Mouse (Mus musculus): Measurements from ENCODE around the gene Recql5. TPM values are rescaled to one million over a fixed set of nuclear protein-coding genes. Genes with fewer than 3 reads are reported as not detected.

Gene Recql5
- polyA plus RNA-seq, 1 experiment from 2014 or later, result 16.0 TPM

DNA sequence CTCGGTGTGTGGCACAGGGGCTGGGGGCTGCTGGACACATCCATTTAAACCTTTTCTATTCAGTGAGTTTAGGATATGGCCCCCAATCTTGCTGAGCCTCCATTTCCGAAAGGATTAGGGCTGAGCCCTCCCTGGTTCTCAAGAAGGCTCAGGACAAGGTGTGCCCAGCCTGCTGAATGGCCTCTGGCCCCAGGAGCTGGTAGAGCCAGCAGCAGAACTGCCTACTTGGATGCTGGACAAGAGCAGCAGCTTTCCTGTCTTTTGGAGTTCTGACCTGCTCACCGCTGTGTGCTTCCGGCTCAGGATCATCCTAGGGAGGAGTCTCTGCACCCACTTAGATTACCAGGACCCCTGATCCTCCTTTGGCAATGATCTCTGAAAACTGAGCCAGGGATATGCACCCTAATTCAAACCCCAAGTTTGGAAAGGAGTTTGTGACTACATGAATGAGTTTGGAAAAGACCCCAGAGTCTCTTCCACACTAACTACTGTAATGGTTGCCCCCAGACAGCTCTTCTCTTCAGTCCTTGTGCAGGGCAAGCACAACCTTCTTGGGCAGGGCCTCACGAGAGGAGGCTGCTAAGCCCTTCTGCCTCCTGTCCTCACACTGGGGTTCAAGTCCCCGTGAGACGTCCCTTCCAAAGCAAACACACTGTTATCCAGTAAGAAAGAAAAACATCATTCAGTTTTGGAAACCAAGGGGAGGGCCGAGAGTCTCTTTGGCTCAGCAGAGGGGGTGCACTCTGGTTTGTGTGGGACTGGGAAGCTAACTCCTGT, 32.5 kb downstream of the Recql5 start:
- 71% methylated on average over 8 of the region's 8 CpGs for WGBS

DNA sequence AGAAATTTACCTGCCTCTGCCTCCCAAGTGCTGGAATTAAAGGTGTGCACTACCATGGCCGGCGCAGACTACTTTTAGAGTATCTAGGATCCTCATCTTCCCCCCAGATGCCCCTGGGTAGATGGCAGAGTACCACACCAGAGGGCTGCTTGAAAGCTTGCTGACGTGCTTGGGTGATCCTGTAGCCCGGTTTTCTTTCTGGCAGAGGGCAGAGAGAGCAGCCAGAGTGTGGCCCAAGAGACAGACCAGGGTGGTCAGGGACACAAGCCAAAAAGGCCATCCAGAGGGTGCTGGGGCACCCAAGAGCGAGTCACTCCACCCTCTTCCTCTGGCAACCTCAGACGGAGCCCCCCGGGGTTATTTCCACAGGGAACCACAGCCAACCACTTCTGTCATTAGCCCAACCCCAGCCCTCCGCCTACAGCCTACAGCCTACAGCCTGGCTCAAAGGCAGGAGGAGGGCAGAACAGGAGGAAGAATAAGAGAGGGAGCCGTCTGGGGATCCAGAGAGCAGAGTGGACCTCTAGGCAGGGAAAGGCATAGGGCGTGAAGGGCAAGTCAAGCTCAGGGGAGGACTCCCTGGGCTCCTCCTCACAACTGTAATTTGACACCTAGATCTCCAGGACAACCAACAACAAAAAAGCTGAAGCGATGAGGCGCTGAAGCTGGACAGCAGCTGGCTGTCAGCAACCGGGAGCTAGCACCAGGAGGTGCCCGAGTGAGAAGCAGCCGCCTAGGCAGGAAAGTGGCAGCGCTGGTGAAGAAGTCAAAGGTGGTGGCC, 33.6 kb downstream of the Recql5 start, which contains the start of gene Smim5:
Gene Smim5, plus strand, starts transcription at position 481 of the 781 bp plus-strand sequence.
- no peak for ATAC-seq (ENCODE audit: low FRiP score)
- no peaks in the 10 kb centered on the region for H3K9me3 ChIP-seq (ENCODE audit: control insufficient read depth, low read length)
- H3K27ac ChIP-seq (ENCODE audit: low read depth, low read length), result peak within 1 kb of the TSS; percentile 42; the same call in 1 of the 2 replicates
- H3K36me3 ChIP-seq (ENCODE audit: control insufficient read depth, insufficient read depth, low read length), result no peaks in the 10 kb centered on the region
- H3K4me2 ChIP-seq (replicated peaks; ENCODE audit: low read depth, low read length), result no peak within 1 kb of the TSS
- 0 out of 2 replicates have a peak within 1 kb of the TSS, but pooled peaks have one; percentile 4 for H3K4me3 ChIP-seq (ENCODE audit: low read depth, low read length)
- 30% methylated on average over 16 of the region's 16 CpGs for WGBS
- peak within 1 kb of the TSS; percentile 11; the same call in 1 of the 2 replicates for H3K9ac ChIP-seq (ENCODE audit: low read depth, low read length)
- H3K27me3 ChIP-seq (ENCODE audit: control insufficient read depth, insufficient read depth, low read length), result no peaks in the 10 kb centered on the region
- peak; percentile 62 for DNase-seq (ENCODE audit: low spot score)
- H3K4me1 ChIP-seq (replicated peaks; ENCODE audit: control insufficient read depth, insufficient read depth, low read length), result peaks cover 7% of the 10 kb centered on the region

More for the DNA sequence above, 32.5 kb downstream of the Recql5 start:
- Histone ChIP-seq H3K4me3 (ENCODE audit: low read depth, low read length) (no peak overlapping the region), H3K36me3 (ENCODE audit: control insufficient read depth, insufficient read depth, low read length) (no peaks in the 10 kb centered on the region), H3K9ac (ENCODE audit: low read depth, low read length) (no peak overlapping the region), H3K4me1 (replicated peaks; ENCODE audit: control insufficient read depth, insufficient read depth, low read length) (peaks cover 7% of the 10 kb centered on the region), H3K4me2 (replicated peaks; ENCODE audit: low read depth, low read length) (no peak overlapping the region), H3K9me3 (ENCODE audit: control insufficient read depth, low read length) (no peaks in the 10 kb centered on the region), H3K27ac (ENCODE audit: low read depth, low read length) (no peak overlapping the region), H3K27me3 (ENCODE audit: control insufficient read depth, insufficient read depth, low read length) (no peaks in the 10 kb centered on the region)
- ATAC-seq (ENCODE audit: low FRiP score) (no peak), DNase-seq (ENCODE audit: low spot score) (no peak)

DNA sequence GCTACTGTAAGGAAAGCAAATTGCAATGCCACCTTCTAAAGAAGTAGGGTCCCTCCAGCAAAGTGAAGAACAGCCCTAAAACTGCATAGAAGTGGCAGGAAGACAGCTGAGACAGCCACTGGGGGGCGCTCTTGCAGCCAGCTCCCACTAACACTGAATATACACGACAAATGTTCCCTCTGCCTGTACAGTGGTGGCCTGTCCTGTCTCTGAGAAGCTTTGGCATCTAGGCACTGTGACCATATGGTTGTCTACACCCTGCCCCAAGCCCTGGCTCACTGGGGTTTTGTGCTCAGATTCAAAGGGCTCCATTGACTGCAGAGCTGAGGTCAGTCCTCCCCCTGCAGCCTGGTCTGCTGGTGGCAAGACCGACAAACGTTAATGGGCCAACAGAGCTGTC, 34.4 kb downstream of the Recql5 start:
- Histone ChIP-seq H3K4me1 (replicated peaks; ENCODE audit: control insufficient read depth, insufficient read depth, low read length) (peaks cover 7% of the 10 kb centered on the region), H3K27ac (ENCODE audit: low read depth, low read length) (no peak overlapping the region), H3K4me2 (replicated peaks; ENCODE audit: low read depth, low read length) (no peak overlapping the region), H3K36me3 (ENCODE audit: control insufficient read depth, insufficient read depth, low read length) (no peaks in the 10 kb centered on the region), H3K9ac (ENCODE audit: low read depth, low read length) (no peak overlapping the region), H3K4me3 (ENCODE audit: low read depth, low read length) (no peak overlapping the region), H3K9me3 (ENCODE audit: control insufficient read depth, low read length) (no peaks in the 10 kb centered on the region), H3K27me3 (ENCODE audit: control insufficient read depth, insufficient read depth, low read length) (no peaks in the 10 kb centered on the region)
- ATAC-seq (ENCODE audit: low FRiP score) (no peak), DNase-seq (ENCODE audit: low spot score) (peak; percentile 62)
- 9% methylated on average over 4 of the region's 4 CpGs for WGBS

GRCm38 (mm10) chr11:115898446-115898845, 34.8 kb downstream of the Recql5 start:
- H3K9me3 ChIP-seq (ENCODE audit: control insufficient read depth, low read length), result no peaks in the 10 kb centered on the region
- ATAC-seq (ENCODE audit: low FRiP score) (no peak), DNase-seq (ENCODE audit: low spot score) (no peak)
- H3K4me1 ChIP-seq (replicated peaks; ENCODE audit: control insufficient read depth, insufficient read depth, low read length), result peaks cover 7% of the 10 kb centered on the region
- no peak overlapping the region for H3K4me2 ChIP-seq (replicated peaks; ENCODE audit: low read depth, low read length)
- no peaks in the 10 kb centered on the region for H3K36me3 ChIP-seq (ENCODE audit: control insufficient read depth, insufficient read depth, low read length)
- no peak overlapping the region for H3K4me3 ChIP-seq (ENCODE audit: low read depth, low read length)
- no peaks in the 10 kb centered on the region for H3K27me3 ChIP-seq (ENCODE audit: control insufficient read depth, insufficient read depth, low read length)
- WGBS, result 81% methylated on average over 7 of the region's 7 CpGs
- no peak overlapping the region for H3K9ac ChIP-seq (ENCODE audit: low read depth, low read length)
- H3K27ac ChIP-seq (ENCODE audit: low read depth, low read length), result no peak overlapping the region

DNA sequence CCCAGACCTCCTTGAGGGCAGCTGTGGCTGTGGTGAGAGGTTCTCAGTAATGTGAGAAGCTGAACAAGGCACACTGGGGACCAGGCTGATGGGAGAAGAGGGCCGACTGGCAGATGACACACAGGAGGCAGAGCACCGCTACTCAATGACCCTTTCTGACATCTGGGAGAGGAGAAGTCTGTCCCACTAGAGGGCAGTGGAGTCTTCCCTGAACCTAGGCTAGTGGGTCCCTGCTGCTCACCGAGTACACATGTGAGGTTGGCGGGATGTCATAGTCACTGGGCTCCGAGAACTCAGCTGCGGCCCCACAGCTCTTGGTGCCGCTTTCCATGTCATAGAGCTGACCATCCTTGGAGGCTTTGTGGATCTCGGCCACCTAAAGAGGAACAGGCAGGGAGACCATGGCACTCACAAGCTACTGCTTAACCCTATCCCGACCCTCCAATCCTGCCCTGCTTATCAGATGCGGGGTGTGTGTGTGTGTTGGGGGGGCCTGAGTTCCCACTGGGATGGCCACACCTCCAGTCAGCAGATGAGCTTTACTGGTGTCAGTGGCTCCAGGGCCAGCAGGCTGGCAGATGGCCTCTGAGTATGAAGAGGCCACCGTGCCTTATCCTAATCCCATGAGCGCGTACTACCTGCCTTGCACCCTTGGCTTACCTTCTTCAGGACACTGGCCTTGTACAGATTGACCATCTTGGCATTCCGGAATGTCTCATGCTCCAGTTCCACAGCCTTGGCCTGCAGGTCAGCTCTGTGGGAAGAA, 38.3 kb downstream of the Recql5 start:
- no peak for ATAC-seq (ENCODE audit: low FRiP score)
- H3K9ac ChIP-seq (ENCODE audit: low read depth, low read length), result no peak overlapping the region
- no peak overlapping the region for H3K4me3 ChIP-seq (ENCODE audit: low read depth, low read length)
- 73% methylated on average over 14 of the region's 14 CpGs for WGBS
- H3K4me1 ChIP-seq (replicated peaks; ENCODE audit: control insufficient read depth, insufficient read depth, low read length), result 0 out of 2 replicates have a peak, but pooled peaks cover 3% of the 10 kb centered on the region
- peak overlapping the region; percentile 24; the same call in 1 of the 2 replicates for H3K27ac ChIP-seq (ENCODE audit: low read depth, low read length)
- peak; percentile 38 for DNase-seq (ENCODE audit: low spot score)
- H3K4me2 ChIP-seq (replicated peaks; ENCODE audit: low read depth, low read length), result no peak overlapping the region
- no peaks in the 10 kb centered on the region for H3K36me3 ChIP-seq (ENCODE audit: control insufficient read depth, insufficient read depth, low read length)
- no peaks in the 10 kb centered on the region for H3K27me3 ChIP-seq (ENCODE audit: control insufficient read depth, insufficient read depth, low read length)
- no peaks in the 10 kb centered on the region for H3K9me3 ChIP-seq (ENCODE audit: control insufficient read depth, low read length)

GRCm38 (mm10) chr11:115893071-115893470, 40.2 kb downstream of the Recql5 start:
- ATAC-seq (ENCODE audit: low FRiP score) (no peak), DNase-seq (ENCODE audit: low spot score) (no peak)
- H3K36me3 ChIP-seq (ENCODE audit: control insufficient read depth, insufficient read depth, low read length), result no peaks in the 10 kb centered on the region
- no peaks in the 10 kb centered on the region for H3K4me1 ChIP-seq (replicated peaks; ENCODE audit: control insufficient read depth, insufficient read depth, low read length)
- no peak overlapping the region for H3K9ac ChIP-seq (ENCODE audit: low read depth, low read length)
- no peak overlapping the region for H3K4me2 ChIP-seq (replicated peaks; ENCODE audit: low read depth, low read length)
- H3K4me3 ChIP-seq (ENCODE audit: low read depth, low read length), result no peak overlapping the region
- no peak overlapping the region for H3K27ac ChIP-seq (ENCODE audit: low read depth, low read length)
- 93% methylated on average over 8 of the region's 9 CpGs for WGBS
- H3K9me3 ChIP-seq (ENCODE audit: control insufficient read depth, low read length), result no peaks in the 10 kb centered on the region
- H3K27me3 ChIP-seq (ENCODE audit: control insufficient read depth, insufficient read depth, low read length), result no peaks in the 10 kb centered on the region

- no peak for ATAC-seq (ENCODE audit: low FRiP score)
- DNase-seq (ENCODE audit: low spot score), result no peak
- no peaks in the 10 kb centered on the region for H3K36me3 ChIP-seq (ENCODE audit: control insufficient read depth, insufficient read depth, low read length)
These were observed 41.1 kb downstream of the Recql5 start for GRCm38 (mm10) chr11:115892213-115892612.

GRCm38 (mm10) chr11:115889159-115889558, 44.1 kb downstream of the Recql5 start:
- H3K36me3 ChIP-seq (ENCODE audit: control insufficient read depth, insufficient read depth, low read length), result no peaks in the 10 kb centered on the region
- no peak for DNase-seq (ENCODE audit: low spot score)
- H3K27ac ChIP-seq (ENCODE audit: low read depth, low read length), result no peak overlapping the region
- no peaks in the 10 kb centered on the region for H3K4me1 ChIP-seq (replicated peaks; ENCODE audit: control insufficient read depth, insufficient read depth, low read length)
- no peaks in the 10 kb centered on the region for H3K27me3 ChIP-seq (ENCODE audit: control insufficient read depth, insufficient read depth, low read length)
- 0 out of 2 replicates have a peak overlapping the region, but pooled peaks have one; percentile 7 for H3K9ac ChIP-seq (ENCODE audit: low read depth, low read length)
- no peak overlapping the region for H3K4me2 ChIP-seq (replicated peaks; ENCODE audit: low read depth, low read length)
- H3K4me3 ChIP-seq (ENCODE audit: low read depth, low read length), result no peak overlapping the region
- WGBS, result 86% methylated on average over 6 of the region's 6 CpGs
- no peak for ATAC-seq (ENCODE audit: low FRiP score)
- H3K9me3 ChIP-seq (ENCODE audit: control insufficient read depth, low read length), result no peaks in the 10 kb centered on the region

More at GRCm38 (mm10) chr11:115892213-115892612, 41.1 kb downstream of the Recql5 start:
- Histone ChIP-seq H3K4me2 (replicated peaks; ENCODE audit: low read depth, low read length) (no peak overlapping the region), H3K4me1 (replicated peaks; ENCODE audit: control insufficient read depth, insufficient read depth, low read length) (no peaks in the 10 kb centered on the region), H3K9ac (ENCODE audit: low read depth, low read length) (no peak overlapping the region), H3K27me3 (ENCODE audit: control insufficient read depth, insufficient read depth, low read length) (no peaks in the 10 kb centered on the region), H3K9me3 (ENCODE audit: control insufficient read depth, low read length) (no peaks in the 10 kb centered on the region), H3K4me3 (ENCODE audit: low read depth, low read length) (no peak overlapping the region), H3K27ac (ENCODE audit: low read depth, low read length) (no peak overlapping the region)
- WGBS, result 53% methylated on average over 6 of the region's 6 CpGs
